ENCODE assay signal across 11 mouse cellular contexts in the genomic region with DNA sequence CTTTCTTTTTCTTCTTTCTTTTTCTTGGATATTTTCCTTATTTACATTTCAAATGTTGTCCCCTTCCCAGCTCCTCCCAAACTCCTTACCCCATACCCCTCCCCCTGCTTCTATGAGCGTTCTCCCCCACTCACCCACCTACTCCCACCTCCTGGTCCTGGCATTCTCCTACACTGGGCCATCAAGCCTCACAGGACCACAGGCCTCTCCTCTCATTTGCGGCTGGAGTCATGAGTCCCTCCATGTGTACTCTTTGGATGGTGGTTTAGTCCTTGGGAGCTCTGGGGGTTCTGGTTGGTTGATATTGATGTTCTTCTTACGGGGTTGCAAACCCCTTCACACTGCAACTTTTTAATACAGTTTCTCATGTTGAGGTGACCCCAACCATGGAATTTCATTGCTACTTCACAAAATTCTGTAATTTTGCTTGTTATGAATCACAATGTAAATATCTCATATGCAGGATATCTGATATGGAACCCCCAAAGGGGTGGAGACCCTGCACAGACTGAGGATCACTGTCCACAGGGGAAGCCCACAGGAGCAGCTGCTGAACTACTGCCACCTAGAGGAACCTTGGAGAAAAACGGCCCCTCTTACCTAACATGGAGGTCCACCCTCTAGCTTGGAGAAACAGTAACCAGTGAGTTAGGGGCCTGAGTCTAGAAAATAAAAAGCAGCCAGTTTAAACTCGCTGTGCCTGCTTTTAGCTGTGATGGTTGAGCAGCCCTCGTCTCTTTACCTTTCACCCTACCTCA. TPM values are rescaled to one million over a fixed set of nuclear protein-coding genes. Genes with fewer than 3 reads are reported as not detected.
A peak's percentile ranks its signal among the peaks of the same experiment; 100 is the strongest.
DNase-seq lines count a peak whose midpoint lies in the region; ATAC-seq and TF ChIP-seq lines count a peak whose summit lies in the region.
"Had no signal": no experiment of that assay in that cellular context is flagged by ENCODE, and none has a peak within 500 bp of the region (broad histone marks: within the 10 kb centered on the region; RNA-seq: fewer than 3 reads in every experiment).

No protein-coding gene starts in this region.

- H3K79me2 ChIP-seq in liver, adult 2 months (ENCODE audit: control insufficient read depth, insufficient read depth, low read length) = no peaks in the 10 kb centered on the region

- H3K9ac ChIP-seq in liver, adult 2 months (ENCODE audit: low read depth, low read length) = no peak overlapping the region
- H3K9ac ChIP-seq in liver, embryonic 12.5 days = no peak overlapping the region
- H3K9ac ChIP-seq in neural tube, embryonic 11.5 days (ENCODE audit: low read length) = no peak overlapping the region
- H3K9ac ChIP-seq: embryonic facial prominence, embryonic 12.5 days; lung, embryonic 15.5 days had no signal

- H3K4me1 ChIP-seq in liver, adult 2 months (ENCODE audit: control insufficient read depth, insufficient read depth, low read length) = no peaks in the 10 kb centered on the region
- H3K4me1 ChIP-seq in liver, embryonic 12.5 days = peaks cover 7% of the 10 kb centered on the region; the same call in 1 of the 2 replicates
- H3K4me1 ChIP-seq in cortical plate, adult 2 months (ENCODE audit: control insufficient read depth, insufficient read depth, low read length) = no peaks in the 10 kb centered on the region
- no peaks in the 10 kb centered on the region for H3K4me1 ChIP-seq in neural tube, embryonic 11.5 days (ENCODE audit: control insufficient read depth, insufficient read depth, low read length)
- H3K4me1 ChIP-seq: embryonic facial prominence, embryonic 12.5 days; lung, embryonic 15.5 days had no signal

- H3K9me3 ChIP-seq in liver, embryonic 12.5 days (replicated peaks) = no peaks in the 10 kb centered on the region
- no peaks in the 10 kb centered on the region for H3K9me3 ChIP-seq in neural tube, embryonic 11.5 days (ENCODE audit: control insufficient read depth, low read length)
- H3K9me3 ChIP-seq: embryonic facial prominence, embryonic 12.5 days; lung, embryonic 15.5 days had no signal

- peak; percentile 66 for TF ChIP-seq CTCF in liver, adult 2 months (IDR thresholded peaks at IDR 0.05; ENCODE audit: low read depth, low read length)
- peak; percentile 46 for TF ChIP-seq CTCF in cortical plate, adult 2 months (IDR thresholded peaks at IDR 0.05; ENCODE audit: extremely low read depth, insufficient read depth, low read length)

- DNase-seq in adrenal gland, postnatal 14 days = peak; percentile 28
- DNase-seq in adrenal gland, adult 2 months = no peak
- DNase-seq in liver, adult 2 months (ENCODE audit: extremely low read depth, low read depth, low spot score) = no peak
- DNase-seq in neural tube, embryonic 11.5 days (ENCODE audit: low spot score) = peak; percentile 32
- no peak for DNase-seq in natural killer cell, adult 2 months (ENCODE audit: low spot score in 2 of 2)
- DNase-seq in Muller cell, postnatal 12 days (ENCODE audit: inconsistent ontology term) = no peak
- DNase-seq: heart, postnatal 10 days had no signal

- H3K36me3 ChIP-seq in liver, adult 2 months (ENCODE audit: control insufficient read depth, insufficient read depth, low read length) = no peaks in the 10 kb centered on the region
- H3K36me3 ChIP-seq in liver, embryonic 12.5 days = no peaks in the 10 kb centered on the region
- no peaks in the 10 kb centered on the region; the same call in 1 of the 2 replicates for H3K36me3 ChIP-seq in neural tube, embryonic 11.5 days (ENCODE audit: control insufficient read depth, insufficient read depth, low read length)
- H3K36me3 ChIP-seq: embryonic facial prominence, embryonic 12.5 days; lung, embryonic 15.5 days had no signal

- no peak for ATAC-seq in liver, embryonic 12.5 days
- no peak; the same call in 1 of the 2 replicates for ATAC-seq in neural tube, embryonic 11.5 days (ENCODE audit: insufficient read depth, low FRiP score, low TSS enrichment)

- no peak for TF ChIP-seq POLR2A in liver, adult 2 months (IDR thresholded peaks at IDR 0.05; ENCODE audit: extremely low read depth, insufficient read depth, low read length)
- no peak for TF ChIP-seq POLR2A in cortical plate, adult 2 months (IDR thresholded peaks at IDR 0.05; ENCODE audit: extremely low read depth, insufficient read depth, low read length)

- no peak overlapping the region for H3K27ac ChIP-seq in liver, adult 2 months (replicated peaks; ENCODE audit: insufficient read depth, low read depth, low read length)
- H3K27ac ChIP-seq in liver, embryonic 12.5 days = no peak overlapping the region
- no peak overlapping the region for H3K27ac ChIP-seq in cortical plate, adult 2 months (ENCODE audit: insufficient read depth, low read length)
- H3K27ac ChIP-seq in neural tube, embryonic 11.5 days (ENCODE audit: low read depth, low read length) = no peak overlapping the region
- H3K27ac ChIP-seq: embryonic facial prominence, embryonic 12.5 days; lung, embryonic 15.5 days had no signal

- no peaks in the 10 kb centered on the region for H3K27me3 ChIP-seq in liver, adult 2 months (ENCODE audit: control insufficient read depth, insufficient read depth, low read length)
- no peaks in the 10 kb centered on the region for H3K27me3 ChIP-seq in liver, embryonic 12.5 days (replicated peaks)
- H3K27me3 ChIP-seq in neural tube, embryonic 11.5 days (ENCODE audit: control insufficient read depth, insufficient read depth, low read length) = no peaks in the 10 kb centered on the region
- H3K27me3 ChIP-seq: embryonic facial prominence, embryonic 12.5 days; lung, embryonic 15.5 days had no signal

- no peak overlapping the region for H3K4me2 ChIP-seq in liver, embryonic 12.5 days
- no peak overlapping the region for H3K4me2 ChIP-seq in neural tube, embryonic 11.5 days (ENCODE audit: low read depth)
- H3K4me2 ChIP-seq: embryonic facial prominence, embryonic 12.5 days; lung, embryonic 15.5 days had no signal

- no peak overlapping the region for H3K4me3 ChIP-seq in liver, adult 2 months (ENCODE audit: insufficient read depth, low read depth, low read length)
- H3K4me3 ChIP-seq in liver, embryonic 12.5 days = no peak overlapping the region
- H3K4me3 ChIP-seq in cortical plate, adult 2 months (ENCODE audit: insufficient read depth, low read length) = no peak overlapping the region
- no peak overlapping the region for H3K4me3 ChIP-seq in neural tube, embryonic 11.5 days (ENCODE audit: low read depth, low read length)
- H3K4me3 ChIP-seq: embryonic facial prominence, embryonic 12.5 days; lung, embryonic 15.5 days had no signal

- WGBS in liver, adult 2 months = 57% methylated on average over 6 of the region's 6 CpGs
- WGBS in liver, embryonic 12.5 days (ENCODE audit: insufficient replicate concordance) = 56% methylated on average over 6 of the region's 6 CpGs
- WGBS in neural tube, embryonic 11.5 days = 68% methylated on average over 6 of the region's 6 CpGs

RNA-seq across cellular contexts. Expression of a gene that starts 11.4 kb away (rescaled TPM):
- 0.19 and 0.22 TPM in 2 replicates for total RNA-seq in adrenal gland, postnatal 14 days (2021)
- not detected for total RNA-seq in adrenal gland, adult 2 months (2021)
- polyA plus RNA-seq in adrenal gland, adult 2 months (2012; rRNA removed) = 0.01 TPM in 1 of 2 replicates, not detected in the other
- total RNA-seq in liver, adult 2 months (2014; rRNA removed) = not detected in 2 replicates
- polyA plus RNA-seq in liver, adult 2 months (2012; rRNA removed) = not detected in 2 replicates
- polyA plus RNA-seq in liver, embryonic 12.5 days (2016; fragmentation: Nextera tagmentation; extraction: Ambion mirVana) = 0.20 and 0.36 TPM in 2 replicates
- 4.8 and 6.9 TPM in 2 replicates for polyA plus RNA-seq in cortical plate, adult 2 months (2012; rRNA removed)
- 3.2 and 3.7 TPM in 2 replicates for polyA plus RNA-seq in neural tube, embryonic 11.5 days (2014; fragmentation: Nextera tagmentation; extraction: Ambion mirVana)

RNA-seq across cellular contexts. Expression of a gene that starts 17.4 kb away (rescaled TPM):
- total RNA-seq in adrenal gland, postnatal 14 days (2021) = 1,143 and 1,198 TPM in 2 replicates
- total RNA-seq in adrenal gland, adult 2 months (2021) = 100 to 1,000 TPM; 711 to 911 TPM
- 58.0 and 61.0 TPM in 2 replicates for polyA plus RNA-seq in adrenal gland, adult 2 months (2012; rRNA removed)
- total RNA-seq in liver, adult 2 months (2014; rRNA removed) = 320 and 383 TPM in 2 replicates
- polyA plus RNA-seq in liver, adult 2 months (2012; rRNA removed) = 91.8 and 151 TPM in 2 replicates
- 51.7 and 53.4 TPM in 2 replicates for polyA plus RNA-seq in liver, embryonic 12.5 days (2016; fragmentation: Nextera tagmentation; extraction: Ambion mirVana)
- 54.4 and 62.2 TPM in 2 replicates for polyA plus RNA-seq in cortical plate, adult 2 months (2012; rRNA removed)
- 53.0 and 58.3 TPM in 2 replicates for polyA plus RNA-seq in neural tube, embryonic 11.5 days (2014; fragmentation: Nextera tagmentation; extraction: Ambion mirVana)

RNA-seq across cellular contexts. Expression of a gene that starts 49.0 kb away (rescaled TPM):
- total RNA-seq in adrenal gland, postnatal 14 days (2021) = 99.2 and 102 TPM in 2 replicates
- 10 to 100 TPM; 79.8 to 95.2 TPM for total RNA-seq in adrenal gland, adult 2 months (2021)
- 16.3 and 17.6 TPM in 2 replicates for polyA plus RNA-seq in adrenal gland, adult 2 months (2012; rRNA removed)
- 57.5 and 57.8 TPM in 2 replicates for total RNA-seq in liver, adult 2 months (2014; rRNA removed)
- polyA plus RNA-seq in liver, adult 2 months (2012; rRNA removed) = 26.7 and 38.6 TPM in 2 replicates
- 60.8 and 62.2 TPM in 2 replicates for polyA plus RNA-seq in liver, embryonic 12.5 days (2016; fragmentation: Nextera tagmentation; extraction: Ambion mirVana)
- 64.9 and 65.0 TPM in 2 replicates for polyA plus RNA-seq in cortical plate, adult 2 months (2012; rRNA removed)
- 39.7 and 44.4 TPM in 2 replicates for polyA plus RNA-seq in neural tube, embryonic 11.5 days (2014; fragmentation: Nextera tagmentation; extraction: Ambion mirVana)

RNA-seq across cellular contexts. Expression of a gene that starts 55.9 kb away (rescaled TPM):
- total RNA-seq in adrenal gland, postnatal 14 days (2021) = 0.22 and 0.23 TPM in 2 replicates
- total RNA-seq in adrenal gland, adult 2 months (2021) = under 1 TPM; 0.09 to 0.10 TPM
- 0.02 TPM in 1 of 2 replicates, not detected in the other for polyA plus RNA-seq in adrenal gland, adult 2 months (2012; rRNA removed)
- 0.07 and 0.09 TPM in 2 replicates for total RNA-seq in liver, adult 2 months (2014; rRNA removed)
- not detected in 2 replicates for polyA plus RNA-seq in liver, adult 2 months (2012; rRNA removed)
- 0.10 and 0.11 TPM in 2 replicates for polyA plus RNA-seq in liver, embryonic 12.5 days (2016; fragmentation: Nextera tagmentation; extraction: Ambion mirVana)
- polyA plus RNA-seq in cortical plate, adult 2 months (2012; rRNA removed) = 0.08 TPM in 1 of 2 replicates, not detected in the other
- 0.07 and 0.12 TPM in 2 replicates for polyA plus RNA-seq in neural tube, embryonic 11.5 days (2014; fragmentation: Nextera tagmentation; extraction: Ambion mirVana)

Comparison
In these comparisons a context has a peak if more than half of its experiments do, and no peak if none do; other contexts are left out.
1. DNase-seq: peak in adrenal gland, postnatal 14 days (single experiment) and neural tube, embryonic 11.5 days (single experiment); none in adrenal gland, adult 2 months (single experiment), liver, adult 2 months (single experiment), natural killer cell, adult 2 months (0 of 2) and Muller cell, postnatal 12 days (single experiment).